Mouse (Mus musculus) splenic B cell, adult 2 months (primary cell): ENCODE data around the gene Trex1.

Experiments used
- DNase-seq: peaks from one replicate; pipeline ENCODE4 v3.0.0-alpha.2; 2011; ENCODE audit warnings: low read depth, low spot score
- H3K27me3 ChIP-seq: 2 replicates; pipeline ENCODE4 v1.6.1; 2012; ENCODE audit warnings: mild to moderate bottlenecking, low read length, moderate library complexity, mixed read lengths; ENCODE audit not compliant: control insufficient read depth, poor library complexity, insufficient read depth, severe bottlenecking
- H3K36me3 ChIP-seq: 2 replicates; pipeline ENCODE4 v1.6.1; 2012; ENCODE audit warnings: mild to moderate bottlenecking, low read length, moderate library complexity, mixed read lengths; ENCODE audit not compliant: control insufficient read depth, poor library complexity, insufficient read depth, severe bottlenecking

Gene Trex1

DNA sequence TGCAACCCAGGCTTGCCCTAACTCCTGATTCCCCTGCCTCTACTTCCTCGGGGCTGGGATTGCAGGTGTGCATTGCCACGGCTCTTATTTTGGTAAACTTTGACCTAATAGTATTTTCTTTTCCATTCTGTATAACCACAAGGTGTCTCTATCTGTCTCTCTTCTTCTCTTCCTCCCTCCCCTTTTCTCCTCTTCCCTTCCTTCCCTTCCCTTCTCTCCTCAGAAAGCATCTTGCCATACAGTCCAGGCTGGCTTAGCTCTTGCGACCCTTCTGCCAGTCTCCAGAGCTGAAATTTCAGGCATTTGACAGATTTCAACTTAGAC, 8.9 kb downstream of the Trex1 start:
- Histone ChIP-seq H3K36me3 (no peaks in the 10 kb centered on the region; the same call in none of the 2 replicates), H3K27me3 (no peaks in the 10 kb centered on the region)
- no peak for DNase-seq

DNA sequence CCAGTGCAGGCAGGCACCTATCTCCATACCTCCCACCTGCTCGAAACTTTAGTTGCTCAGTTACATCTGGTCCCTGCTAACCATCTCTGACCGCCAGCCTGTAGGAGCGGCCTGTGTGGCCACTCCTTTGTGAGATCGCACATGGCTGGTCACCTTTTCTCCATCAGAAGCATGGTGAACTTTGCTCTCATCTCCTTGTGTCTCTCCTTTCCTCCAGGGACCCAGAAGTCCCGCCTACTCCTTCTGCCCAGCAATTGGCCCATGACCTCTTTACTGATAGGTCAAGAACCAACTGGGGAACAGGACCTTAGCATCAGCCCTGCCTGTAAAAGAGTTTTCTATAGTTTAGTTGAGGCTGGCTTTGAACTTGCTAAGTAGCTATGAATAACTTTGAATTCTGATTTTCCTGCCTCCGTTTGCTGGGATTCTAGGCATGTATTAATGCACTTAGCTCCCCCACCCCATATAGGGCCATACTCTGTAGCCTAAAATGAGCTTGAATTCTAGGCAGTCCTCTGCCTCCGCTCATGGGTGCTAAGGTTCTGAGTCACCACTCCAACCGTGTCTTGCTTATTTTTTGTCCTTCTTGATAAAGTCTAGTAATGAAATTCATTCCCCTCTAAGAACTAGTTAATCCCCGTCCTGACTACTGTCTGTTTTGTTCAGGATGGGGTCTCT, 9.4 kb downstream of the Trex1 start:
- Histone ChIP-seq H3K27me3 (no peaks in the 10 kb centered on the region), H3K36me3 (no peaks in the 10 kb centered on the region; the same call in none of the 2 replicates)
- peak; percentile 44 for DNase-seq

DNA sequence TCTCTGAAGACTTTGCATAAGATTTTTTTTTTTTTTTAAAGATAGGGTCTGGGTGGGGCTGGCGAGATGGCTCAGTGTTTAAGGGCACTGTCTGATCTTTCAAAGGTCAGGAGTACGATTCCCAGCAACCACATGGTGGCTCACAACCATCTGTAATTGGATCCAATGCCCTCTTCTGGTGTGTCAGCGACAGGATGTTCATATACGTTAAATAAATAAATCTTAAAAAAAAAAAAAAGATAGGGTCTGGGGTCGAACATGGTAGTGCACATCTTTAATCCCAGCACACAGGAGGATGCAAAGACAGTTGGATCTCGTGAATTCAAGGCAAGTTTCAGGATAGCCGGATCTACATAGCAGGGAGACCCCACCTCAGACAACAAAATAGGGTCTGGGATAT, 10.2 kb downstream of the Trex1 start:
- Histone ChIP-seq H3K36me3 (peaks cover under 1% of the 10 kb centered on the region), H3K27me3 (no peaks in the 10 kb centered on the region)
- no peak for DNase-seq

DNA sequence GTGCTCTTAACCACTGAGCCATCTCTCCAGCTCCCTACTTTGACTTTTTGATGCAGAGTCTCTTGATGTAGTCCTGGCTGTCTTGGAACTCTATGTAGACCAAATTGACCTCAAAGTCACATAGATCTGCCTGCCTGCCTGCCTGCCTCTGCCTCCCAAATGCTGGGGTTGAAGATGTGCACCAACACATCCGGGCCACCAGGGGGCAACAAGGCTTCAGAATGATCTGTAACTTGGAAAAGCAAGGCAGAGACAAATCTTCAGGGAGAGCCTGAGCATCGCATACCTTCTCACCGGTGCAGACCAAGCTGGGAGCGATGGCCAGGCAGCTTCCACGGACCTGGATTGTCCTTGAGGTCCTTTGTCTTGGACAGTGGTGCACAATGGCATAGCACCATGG, 13.2 kb downstream of the Trex1 start:
- peak; percentile 86 for DNase-seq
- Histone ChIP-seq H3K27me3 (no peaks in the 10 kb centered on the region), H3K36me3 (peaks cover 2% of the 10 kb centered on the region; the same call in 1 of the 2 replicates)

DNA sequence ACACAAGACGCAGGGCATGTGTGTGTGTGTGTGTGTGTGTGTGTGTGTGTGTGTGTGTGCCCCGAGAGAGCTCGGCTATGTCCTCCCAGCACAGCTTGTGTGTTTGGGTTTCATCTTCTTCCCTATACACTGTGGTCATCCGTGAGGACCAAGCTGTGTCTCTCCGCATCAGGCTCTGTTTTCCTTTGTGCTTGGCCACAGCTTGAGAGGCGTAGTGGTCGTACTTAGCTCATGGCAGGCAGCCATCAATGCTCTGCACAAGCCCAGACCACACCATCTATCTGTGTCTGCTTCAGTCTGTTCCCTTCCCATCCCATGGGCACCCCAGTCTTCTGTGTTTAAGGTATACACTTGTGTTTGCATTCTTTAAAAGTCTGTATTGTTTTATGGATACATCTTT, 18.2 kb downstream of the Trex1 start:
- H3K36me3 ChIP-seq = peaks cover 2% of the 10 kb centered on the region; the same call in 1 of the 2 replicates
- DNase-seq = no peak

DNA sequence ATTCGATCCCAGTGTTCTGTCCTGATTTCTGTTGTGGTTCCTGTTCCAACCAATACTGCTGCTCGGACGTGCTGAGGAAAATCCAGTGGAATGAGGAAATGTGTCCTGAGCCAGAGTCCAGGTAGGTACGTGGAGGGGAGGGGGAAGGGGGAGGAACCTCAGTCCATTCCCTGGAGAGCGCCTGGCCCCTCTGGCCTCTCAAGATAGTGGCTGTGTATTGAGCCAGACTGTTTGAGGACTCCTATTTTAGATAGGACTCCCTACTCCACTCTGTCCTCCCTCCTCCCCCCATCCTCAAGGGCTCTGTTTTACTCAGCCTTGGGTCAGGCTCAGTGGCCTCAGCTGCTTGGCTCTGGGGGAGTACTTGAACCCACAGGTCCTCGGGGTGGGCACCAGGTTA, 18.6 kb downstream of the Trex1 start:
- Histone ChIP-seq H3K36me3 (peaks cover 2% of the 10 kb centered on the region; the same call in 1 of the 2 replicates), H3K27me3 (no peaks in the 10 kb centered on the region)
- DNase-seq = no peak

More for the DNA sequence above, 18.2 kb downstream of the Trex1 start:
- H3K27me3 ChIP-seq = no peaks in the 10 kb centered on the region

DNA sequence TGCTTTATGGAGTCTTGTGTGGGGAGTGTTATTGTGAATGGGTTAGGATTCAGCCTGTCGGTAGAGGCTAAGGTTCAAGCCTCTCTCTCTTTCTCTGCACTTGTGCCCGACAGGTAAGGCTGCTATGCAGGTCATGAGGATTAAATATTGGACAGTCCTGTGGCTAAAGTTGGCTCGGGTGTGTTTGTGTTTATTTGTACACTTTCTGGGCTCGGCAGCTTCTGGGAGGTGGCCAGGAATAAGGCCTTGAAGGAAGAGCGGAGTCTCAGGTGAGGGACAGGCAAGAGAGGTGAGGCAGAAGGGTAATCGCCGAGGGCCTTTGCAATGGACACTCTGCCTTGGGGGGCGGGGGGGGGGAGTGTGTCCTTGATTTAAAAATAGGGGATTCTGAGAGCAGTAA, 19.3 kb downstream of the Trex1 start:
- H3K27me3 ChIP-seq = no peaks in the 10 kb centered on the region
- no peak for DNase-seq
- H3K36me3 ChIP-seq = peaks cover 2% of the 10 kb centered on the region; the same call in 1 of the 2 replicates

DNA sequence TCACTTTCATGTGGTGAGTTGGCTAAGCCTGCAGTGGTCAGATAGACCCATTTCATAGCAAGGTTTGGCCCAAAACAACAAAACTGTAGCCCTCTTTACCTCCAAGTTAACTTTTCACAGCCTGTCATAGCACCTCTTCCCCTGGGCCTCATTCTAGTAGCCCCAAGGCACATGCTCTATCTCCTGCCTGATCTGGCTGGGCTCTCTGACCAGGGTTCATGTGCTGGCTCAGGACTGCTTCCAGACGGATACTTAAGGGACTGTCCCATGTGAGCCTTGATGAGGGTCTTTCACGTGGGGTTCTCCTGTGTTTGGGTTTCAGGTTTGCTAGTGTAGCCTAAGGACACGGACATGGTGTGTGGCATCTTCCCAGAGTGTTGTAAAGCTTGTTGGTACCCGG, 19.9 kb downstream of the Trex1 start:
- Histone ChIP-seq H3K36me3 (peaks cover 2% of the 10 kb centered on the region; the same call in 1 of the 2 replicates), H3K27me3 (no peaks in the 10 kb centered on the region)
- no peak for DNase-seq

DNA sequence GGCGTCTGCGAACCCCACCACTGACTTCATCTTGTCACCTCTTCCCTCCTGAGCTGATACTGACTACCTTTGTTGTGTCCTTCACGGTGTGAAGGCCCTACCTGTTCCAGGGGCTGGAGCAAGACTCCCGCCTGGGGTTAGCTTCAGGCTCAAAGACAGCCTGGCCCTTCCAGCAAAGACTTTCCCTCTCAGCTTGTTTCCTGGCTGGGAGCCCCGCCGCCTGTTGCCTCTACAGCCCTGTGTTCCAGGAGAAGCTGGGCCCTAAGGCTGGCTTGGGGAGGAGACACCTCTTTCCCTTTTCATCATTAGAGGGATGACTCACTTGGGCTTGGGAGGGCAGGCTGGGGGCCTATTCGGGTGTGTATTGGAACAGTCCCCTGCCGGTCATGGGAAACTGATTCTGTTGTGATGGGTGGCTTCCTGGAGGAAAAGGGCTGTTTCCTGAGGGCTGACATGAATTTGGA, 20.6 kb downstream of the Trex1 start:
- no peak for DNase-seq
- Histone ChIP-seq H3K36me3 (no peaks in the 10 kb centered on the region), H3K27me3 (no peaks in the 10 kb centered on the region)

DNA sequence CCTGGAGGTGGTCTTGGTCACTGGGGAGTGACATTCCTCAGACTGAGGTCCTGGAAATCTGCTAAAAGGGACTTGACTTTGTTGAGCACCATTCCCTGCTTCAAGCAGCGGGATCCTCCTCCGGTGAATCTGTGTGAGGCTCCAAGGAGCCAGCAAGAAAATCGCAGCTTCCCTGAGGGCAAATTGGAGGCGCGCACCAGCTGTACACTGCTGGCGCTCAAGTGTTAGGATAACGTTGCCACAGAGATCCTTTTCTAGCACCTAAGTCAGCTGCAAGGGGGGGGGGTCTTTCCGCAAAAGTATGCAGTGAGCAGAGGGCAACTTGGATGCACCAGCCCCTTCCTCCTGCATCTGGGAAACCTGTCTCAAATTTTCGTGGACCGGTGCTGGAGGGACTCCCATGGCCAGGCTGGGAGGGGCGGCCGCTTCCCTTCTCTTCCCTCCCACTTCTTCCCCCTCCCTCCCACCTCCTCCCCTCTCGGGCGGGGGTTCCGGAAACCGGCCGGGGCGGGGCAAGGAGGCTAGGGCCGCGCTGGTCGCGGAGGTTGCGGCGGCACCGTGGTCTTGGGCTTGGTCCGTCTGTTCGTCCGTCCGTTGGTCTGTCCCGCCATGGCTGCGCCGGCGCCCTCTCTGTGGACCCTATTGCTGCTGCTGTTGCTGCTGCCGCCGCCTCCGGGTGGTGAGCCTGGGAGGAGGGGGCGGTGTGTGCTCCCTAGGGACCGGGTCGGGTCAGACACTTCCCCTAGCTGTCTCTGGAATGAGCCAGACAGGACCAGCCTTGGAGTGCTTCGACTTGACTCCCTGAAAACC, 21.2 kb downstream of the Trex1 start, which contains the start of gene Shisa5:
Gene Shisa5, plus strand, starts transcription at position 480 of the 810 bp plus-strand sequence.
- no peaks in the 10 kb centered on the region for H3K27me3 ChIP-seq
- DNase-seq = peak; percentile 62
- no peaks in the 10 kb centered on the region for H3K36me3 ChIP-seq

DNA sequence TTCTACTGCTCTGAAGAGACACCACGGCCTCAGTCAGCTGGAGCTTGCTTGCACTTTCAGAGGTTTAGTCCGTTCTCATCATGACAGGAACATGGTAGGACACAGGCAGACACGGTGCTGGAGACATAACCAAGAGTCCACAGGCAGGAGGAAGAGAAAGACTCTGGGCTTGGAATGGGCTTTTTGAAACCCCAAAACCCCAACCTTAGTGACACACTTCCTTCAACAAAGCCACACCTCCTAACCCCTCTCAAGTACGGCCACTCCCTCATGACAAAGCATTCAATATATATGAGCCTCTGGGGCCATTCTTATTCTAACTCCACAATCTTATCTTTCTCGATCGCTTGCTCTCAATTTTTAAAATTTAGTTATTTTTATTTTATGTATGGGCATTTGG, 27.1 kb downstream of the Trex1 start:
- DNase-seq = no peak
- Histone ChIP-seq H3K36me3 (no peaks in the 10 kb centered on the region; the same call in 1 of the 2 replicates), H3K27me3 (no peaks in the 10 kb centered on the region)

DNA sequence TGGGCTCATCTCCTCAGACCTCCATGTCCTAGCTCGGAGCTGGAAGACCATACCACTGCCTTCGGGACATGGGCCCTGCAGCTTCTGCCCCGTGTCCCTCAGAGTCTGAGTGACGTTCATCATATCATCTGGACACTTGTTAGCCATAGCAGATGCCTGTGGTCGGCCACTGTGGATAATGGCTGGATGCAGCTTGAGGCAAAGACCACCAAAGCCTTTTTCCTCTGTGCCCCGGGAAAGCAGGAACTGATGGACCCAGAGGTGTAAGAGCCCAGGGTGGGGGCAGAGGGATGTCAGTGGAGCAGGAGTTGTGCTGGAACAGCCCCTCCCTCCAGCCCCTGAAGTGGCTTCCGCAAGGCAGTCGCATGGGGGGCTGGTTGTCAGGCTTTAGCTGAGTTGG, 27.8 kb downstream of the Trex1 start:
- no peaks in the 10 kb centered on the region; the same call in 1 of the 2 replicates for H3K36me3 ChIP-seq
- no peaks in the 10 kb centered on the region for H3K27me3 ChIP-seq
- DNase-seq = no peak

DNA sequence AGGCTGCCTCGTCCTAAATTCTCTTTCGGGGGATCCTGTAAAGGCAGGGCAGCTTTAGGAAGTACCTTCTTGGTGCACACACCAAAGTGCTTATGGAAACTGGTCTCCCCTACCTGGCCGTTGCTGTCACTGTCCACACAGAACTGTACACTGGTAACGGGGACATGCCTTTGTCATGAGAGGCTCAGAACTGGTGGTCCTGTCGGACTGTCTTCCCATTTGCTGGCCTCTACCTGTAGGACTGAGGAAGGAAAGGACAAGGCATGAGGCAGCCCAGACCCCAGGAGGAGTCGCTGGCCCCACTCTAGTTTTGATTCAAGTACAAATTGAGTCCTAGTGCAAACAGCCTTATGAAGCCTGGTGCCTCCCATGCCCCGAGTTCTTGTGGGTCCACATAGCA, 28.5 kb downstream of the Trex1 start:
- no peak for DNase-seq
- H3K27me3 ChIP-seq = no peaks in the 10 kb centered on the region

DNA sequence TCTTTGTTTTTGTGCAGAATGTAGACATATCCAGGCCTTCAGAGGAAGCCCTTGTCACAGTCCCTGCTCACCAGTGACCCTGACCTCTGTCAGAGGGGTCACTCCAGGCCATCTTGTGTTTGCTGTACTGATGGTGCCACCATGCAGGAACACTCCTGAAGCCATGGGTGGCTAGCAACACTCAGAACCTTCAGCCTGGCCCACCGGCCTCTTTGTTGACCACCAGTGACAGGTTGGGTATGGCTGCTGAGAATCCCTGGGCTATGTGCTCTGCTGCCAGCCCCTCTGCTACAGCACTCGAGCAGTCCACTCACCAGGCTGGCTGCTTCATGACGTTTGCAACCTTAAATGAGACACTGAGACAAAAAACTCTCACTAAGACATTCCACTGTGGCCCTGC, 29.2 kb downstream of the Trex1 start:
- Histone ChIP-seq H3K36me3 (peaks cover 3% of the 10 kb centered on the region), H3K27me3 (no peaks in the 10 kb centered on the region)
- no peak for DNase-seq

More for the DNA sequence above, 28.5 kb downstream of the Trex1 start:
- no peaks in the 10 kb centered on the region; the same call in 1 of the 2 replicates for H3K36me3 ChIP-seq

DNA sequence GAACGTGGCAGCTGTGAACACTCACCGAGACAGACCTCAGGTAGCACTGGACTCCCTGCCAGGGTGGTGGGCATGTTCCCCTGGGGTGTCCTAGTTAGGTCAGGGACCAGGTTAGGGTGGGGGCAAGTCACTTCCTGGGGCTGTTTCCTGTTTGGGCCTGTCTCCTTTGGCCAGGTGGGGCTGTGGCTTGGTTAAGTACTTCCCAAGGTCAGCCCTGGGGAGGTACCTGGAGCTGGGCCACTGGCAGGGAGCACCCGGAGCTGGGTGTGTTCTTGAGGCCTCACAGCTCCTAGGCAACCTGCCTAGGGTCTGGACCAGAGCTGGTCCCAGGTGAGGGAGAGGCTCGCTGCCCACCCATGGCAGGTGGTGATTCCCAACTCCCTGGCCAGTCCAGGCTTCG, 30.6 kb downstream of the Trex1 start:
- DNase-seq = no peak
- no peaks in the 10 kb centered on the region for H3K27me3 ChIP-seq
- peaks cover 3% of the 10 kb centered on the region for H3K36me3 ChIP-seq
